Mouse (Mus musculus): ENCODE data around the gene Prok1.
A peak's percentile ranks its signal among the peaks of the same experiment; 100 is the strongest.

Prok1 gene

GRCm38 (mm10) chr3:107241389-107242094, 2.0 kb upstream of the Prok1 start:
- ATAC-seq (ENCODE audit: insufficient number of reproducible peaks, low FRiP score, low TSS enrichment) = no peak

GRCm38 (mm10) chr3:107238471-107238980, 981 bp downstream of the Prok1 start:
- no peak for ATAC-seq (ENCODE audit: insufficient number of reproducible peaks, low FRiP score, low TSS enrichment)

- ATAC-seq (ENCODE audit: insufficient number of reproducible peaks, low FRiP score, low TSS enrichment) = no peak
These were observed 1.5 kb downstream of the Prok1 start for GRCm38 (mm10) chr3:107238051-107238450.

GRCm38 (mm10) chr3:107233945-107234344, 5.6 kb downstream of the Prok1 start:
- ATAC-seq (ENCODE audit: insufficient number of reproducible peaks, low FRiP score, low TSS enrichment) = no peak

- ATAC-seq (ENCODE audit: insufficient number of reproducible peaks, low FRiP score, low TSS enrichment) = peak; percentile 37; the same call in 1 of the 2 replicates
These were observed 6.1 kb downstream of the Prok1 start for GRCm38 (mm10) chr3:107233351-107233813.

GRCm38 (mm10) chr3:107231202-107231601, 8.3 kb downstream of the Prok1 start:
- no peak for ATAC-seq (ENCODE audit: insufficient number of reproducible peaks, low FRiP score, low TSS enrichment)

GRCm38 (mm10) chr3:107230527-107230926, 9.0 kb downstream of the Prok1 start, which contains the start of gene A630076J17Rik:
A630076J17Rik (plus strand) TSS chr3:107230614.
- no peak for ATAC-seq (ENCODE audit: insufficient number of reproducible peaks, low FRiP score, low TSS enrichment)

GRCm38 (mm10) chr3:107229822-107230221, 9.7 kb downstream of the Prok1 start:
- ATAC-seq (ENCODE audit: insufficient number of reproducible peaks, low FRiP score, low TSS enrichment) = no peak

GRCm38 (mm10) chr3:107229221-107229620, 10.3 kb downstream of the Prok1 start:
- ATAC-seq (ENCODE audit: insufficient number of reproducible peaks, low FRiP score, low TSS enrichment) = no peak

GRCm38 (mm10) chr3:107225820-107226219, 13.7 kb downstream of the Prok1 start:
- no peak for ATAC-seq (ENCODE audit: insufficient number of reproducible peaks, low FRiP score, low TSS enrichment)

- no peak for ATAC-seq (ENCODE audit: insufficient number of reproducible peaks, low FRiP score, low TSS enrichment)
These were observed 16.3 kb downstream of the Prok1 start for GRCm38 (mm10) chr3:107223230-107223629.

- ATAC-seq (ENCODE audit: insufficient number of reproducible peaks, low FRiP score, low TSS enrichment) = no peak
These were observed 17.9 kb downstream of the Prok1 start, which contains the start of gene Cym for GRCm38 (mm10) chr3:107221608-107222007. Cym (minus strand) TSS chr3:107221732.

- ATAC-seq (ENCODE audit: insufficient number of reproducible peaks, low FRiP score, low TSS enrichment) = no peak
These were observed 20.9 kb downstream of the Prok1 start for GRCm38 (mm10) chr3:107218572-107218971.

- no peak for ATAC-seq (ENCODE audit: insufficient number of reproducible peaks, low FRiP score, low TSS enrichment)
These were observed 22.4 kb downstream of the Prok1 start for GRCm38 (mm10) chr3:107217101-107217480.

- no peak for ATAC-seq (ENCODE audit: insufficient number of reproducible peaks, low FRiP score, low TSS enrichment)
These were observed 23.0 kb downstream of the Prok1 start for GRCm38 (mm10) chr3:107216400-107217100.

GRCm38 (mm10) chr3:107214606-107215005, 24.9 kb downstream of the Prok1 start:
- ATAC-seq (ENCODE audit: insufficient number of reproducible peaks, low FRiP score, low TSS enrichment) = no peak

GRCm38 (mm10) chr3:107207625-107208253, 31.8 kb downstream of the Prok1 start:
- ATAC-seq (ENCODE audit: insufficient number of reproducible peaks, low FRiP score, low TSS enrichment) = no peak

GRCm38 (mm10) chr3:107206490-107207150, 32.9 kb downstream of the Prok1 start:
- no peak for ATAC-seq (ENCODE audit: insufficient number of reproducible peaks, low FRiP score, low TSS enrichment)

GRCm38 (mm10) chr3:107205994-107206393, 33.5 kb downstream of the Prok1 start:
- peak; percentile 41; the same call in 1 of the 2 replicates for ATAC-seq (ENCODE audit: insufficient number of reproducible peaks, low FRiP score, low TSS enrichment)

GRCm38 (mm10) chr3:107205170-107205569, 34.3 kb downstream of the Prok1 start:
- no peak for ATAC-seq (ENCODE audit: insufficient number of reproducible peaks, low FRiP score, low TSS enrichment)

Measured in cerebellum, adult (tissue).